Mouse (Mus musculus): Measurements from ENCODE around the gene Foxd2.

DNA sequence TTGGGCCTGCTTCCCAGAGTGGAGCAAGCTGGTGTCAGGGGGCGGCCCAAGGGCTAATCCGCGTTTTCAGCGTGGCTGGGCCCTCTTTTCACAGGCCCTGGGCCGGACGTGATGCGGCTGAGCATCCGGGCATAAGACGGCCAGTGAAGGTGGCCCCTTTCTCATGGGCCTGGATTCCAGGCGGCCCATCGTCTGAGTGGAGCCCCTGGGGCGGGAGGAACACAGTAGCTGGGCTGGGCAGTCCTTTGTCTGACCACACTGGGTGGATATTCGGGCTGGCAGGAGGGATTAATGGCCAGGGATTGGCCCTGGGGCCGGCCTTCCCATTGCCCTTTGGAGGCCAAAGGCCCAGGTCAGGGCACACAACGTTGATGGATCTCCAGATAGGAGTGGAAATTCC is 20.5 kb upstream of the Foxd2 start:
- TF ChIP-seq CTCF (IDR thresholded peaks at IDR 0.05; ENCODE audit: low read depth) (no peak), EP300 (optimal IDR thresholded peaks at IDR 0.05) (no peak)

Measured in stomach, postnatal 0 days (tissue).